34 mouse cellular contexts compared by ENCODE assay signal in genomic region chr3:97058704-97059103, GRCm38 (mm10).
"Had no signal": no experiment of that assay in that cellular context is flagged by ENCODE, and none has a peak within 500 bp of the region (broad histone marks: within the 10 kb centered on the region; RNA-seq: fewer than 3 reads in every experiment).

No protein-coding gene starts in this region.

- H3K4me2 ChIP-seq: heart, embryonic 11.5 days; heart, embryonic 12.5 days; heart, embryonic 13.5 days; heart, embryonic 15.5 days; hindbrain, embryonic 12.5 days; hindbrain, embryonic 13.5 days; hindbrain, embryonic 14.5 days; hindbrain, embryonic 15.5 days; intestine, embryonic 15.5 days; kidney, embryonic 15.5 days had no signal

- H3K27me3 ChIP-seq: heart, embryonic 12.5 days; heart, embryonic 13.5 days; heart, embryonic 15.5 days; hindbrain, embryonic 12.5 days; hindbrain, embryonic 13.5 days; hindbrain, embryonic 15.5 days; intestine, embryonic 15.5 days; kidney, embryonic 15.5 days had no signal

- H3K4me1 ChIP-seq: hindbrain, embryonic 10.5 days; hindbrain, embryonic 12.5 days; hindbrain, embryonic 13.5 days; hindbrain, embryonic 15.5 days; intestine, embryonic 15.5 days; kidney, embryonic 15.5 days had no signal

- H3K4me3 ChIP-seq: heart, adult 2 months; heart, embryonic 12.5 days; heart, embryonic 13.5 days; heart, embryonic 15.5 days; hindbrain, embryonic 10.5 days; hindbrain, embryonic 12.5 days; hindbrain, embryonic 13.5 days; hindbrain, embryonic 15.5 days; intestine, embryonic 15.5 days; kidney, embryonic 15.5 days; layer of hippocampus, adult 2 months had no signal

- DNase-seq: heart, adult 2 months; heart, postnatal 10 days; heart, postnatal 14 days; heart, postnatal 4 days; kidney, adult 11 months; kidney, adult 18-20 months; kidney, adult 2 months; kidney, adult 8-10 months; kidney, adult 9 months; kidney, postnatal 10 days; kidney, postnatal 14 days; kidney, postnatal 25 days; kidney, postnatal 36 days; kidney, postnatal 4 days; layer of hippocampus, adult 9-11 months; layer of hippocampus, postnatal 36 days had no signal

- H3K9ac ChIP-seq: heart, embryonic 12.5 days; heart, embryonic 13.5 days; heart, embryonic 15.5 days; hindbrain, embryonic 12.5 days; hindbrain, embryonic 13.5 days; hindbrain, embryonic 14.5 days; hindbrain, embryonic 15.5 days; intestine, embryonic 15.5 days; kidney, embryonic 15.5 days had no signal

- H3K27ac ChIP-seq: heart, adult 2 months; heart, embryonic 13.5 days; heart, embryonic 15.5 days; hindbrain, embryonic 10.5 days; hindbrain, embryonic 12.5 days; hindbrain, embryonic 13.5 days; hindbrain, embryonic 14.5 days; hindbrain, embryonic 15.5 days; hindbrain, postnatal 0 days; intestine, embryonic 15.5 days; kidney, embryonic 15.5 days; kidney, postnatal 0 days; layer of hippocampus, adult 2 months had no signal

- ATAC-seq: hindbrain, embryonic 16.5 days; hindbrain, postnatal 0 days; inflammation-experienced regulatory T-cells, adult 6 months; intestine, embryonic 15.5 days; intestine, embryonic 16.5 days; intestine, postnatal 0 days had no signal

- H3K36me3 ChIP-seq: heart, embryonic 12.5 days; heart, embryonic 13.5 days; heart, embryonic 15.5 days; hindbrain, embryonic 10.5 days; hindbrain, embryonic 12.5 days; hindbrain, embryonic 13.5 days; hindbrain, embryonic 15.5 days; intestine, embryonic 15.5 days; kidney, embryonic 15.5 days had no signal

- H3K9me3 ChIP-seq: heart, embryonic 12.5 days; heart, embryonic 13.5 days; heart, embryonic 15.5 days; hindbrain, embryonic 10.5 days; hindbrain, embryonic 12.5 days; hindbrain, embryonic 13.5 days; hindbrain, embryonic 15.5 days; intestine, embryonic 15.5 days; kidney, embryonic 15.5 days had no signal
